Mouse (Mus musculus): ENCODE measurements around the gene Gm19668.
"Not testable (repeated sequence)": the region's sequence is repeated elsewhere in the genome, so short reads cannot be mapped to it uniquely, and the experiment has no call there.

Gm19668 gene

DNA sequence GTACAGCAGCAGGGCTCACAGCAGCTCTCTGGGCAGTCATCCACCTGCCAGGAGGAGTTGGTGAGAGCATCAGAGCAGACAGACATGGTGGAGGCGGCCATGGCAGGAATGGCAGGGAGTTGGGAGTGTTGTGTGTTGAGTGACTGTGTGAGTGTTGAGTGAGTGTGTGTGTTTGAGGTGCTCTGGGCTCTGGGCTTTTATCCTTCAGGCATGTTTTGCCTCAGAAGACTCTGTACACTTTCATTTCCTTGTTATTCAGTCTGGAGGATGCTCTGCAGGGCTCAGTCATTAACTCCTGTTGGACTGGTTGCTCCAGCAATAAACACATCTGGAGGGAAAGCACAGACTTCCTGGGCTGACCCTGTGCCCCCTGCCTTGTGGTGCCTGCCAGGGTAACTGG, 39.4 kb downstream of the Gm19668 start, which contains the start of gene Gm3233:
Gm3233 (minus strand) TSS at position 101 of the 400 bp plus-strand sequence.
- not testable (repeated sequence) for DNase-seq

DNA sequence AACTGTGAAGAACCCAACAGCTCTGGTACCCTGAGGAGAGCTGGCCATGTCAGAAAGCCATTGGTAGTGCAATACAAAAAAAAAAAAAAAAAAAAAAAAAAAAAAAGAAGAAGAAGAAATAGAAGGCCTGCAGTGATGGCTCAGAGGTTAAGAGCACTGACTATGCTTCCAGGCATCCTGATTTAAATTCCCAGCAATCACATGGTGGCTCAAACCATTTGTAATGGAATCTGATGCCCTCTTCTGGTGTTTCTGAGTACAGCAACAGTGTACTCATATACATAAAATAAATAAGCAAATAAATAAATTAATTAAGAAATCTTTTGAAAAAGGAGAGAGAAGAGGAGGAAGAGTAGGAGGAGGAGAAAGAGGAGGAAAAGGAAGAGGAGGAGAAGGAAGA, 45.5 kb downstream of the Gm19668 start:
- DNase-seq, result no peak

DNA sequence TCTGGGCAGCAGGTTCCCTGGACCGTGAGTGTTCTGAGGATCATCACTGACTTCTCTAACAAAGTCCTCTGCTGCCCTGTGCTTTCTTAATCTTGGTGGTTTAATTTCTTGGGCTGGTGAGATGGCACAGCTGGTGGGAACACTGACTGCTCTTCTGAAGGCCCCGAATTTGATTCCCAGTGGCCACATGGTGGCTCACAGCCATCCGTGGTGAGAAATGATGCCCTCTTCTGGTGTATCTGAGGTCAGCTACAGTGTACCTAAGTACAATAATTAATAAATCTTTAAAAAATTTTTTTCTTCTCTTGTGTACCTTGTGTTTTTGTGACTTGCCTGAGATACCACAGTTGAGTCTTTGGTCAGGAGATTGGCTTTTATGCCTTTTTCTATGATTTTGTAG, 46.6 kb downstream of the Gm19668 start:
- DNase-seq, result not testable (repeated sequence)

DNA sequence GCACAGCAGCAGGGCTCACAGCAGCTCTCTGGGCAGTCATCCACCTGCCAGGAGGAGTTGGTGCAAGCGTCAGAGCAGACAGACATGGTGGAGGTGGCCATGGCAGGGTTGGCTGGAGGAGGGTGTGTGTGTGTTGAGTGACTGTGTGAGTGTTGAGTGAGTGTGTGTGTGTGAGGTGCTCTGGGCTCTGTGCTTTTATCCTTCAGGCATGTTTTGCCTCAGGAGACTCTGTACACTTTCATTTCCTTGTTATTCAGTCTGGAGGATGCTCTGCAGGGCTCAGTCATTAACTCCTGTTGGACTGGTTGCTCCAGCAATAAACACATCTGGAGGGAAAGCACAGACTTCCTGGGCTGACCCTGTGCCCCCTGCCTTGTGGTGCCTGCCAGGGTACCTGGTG, 47.7 kb downstream of the Gm19668 start, which contains the start of gene Gm9736:
Gm9736 (minus strand) TSS at position 101 of the 400 bp plus-strand sequence.
- DNase-seq, result not testable (repeated sequence)

DNA sequence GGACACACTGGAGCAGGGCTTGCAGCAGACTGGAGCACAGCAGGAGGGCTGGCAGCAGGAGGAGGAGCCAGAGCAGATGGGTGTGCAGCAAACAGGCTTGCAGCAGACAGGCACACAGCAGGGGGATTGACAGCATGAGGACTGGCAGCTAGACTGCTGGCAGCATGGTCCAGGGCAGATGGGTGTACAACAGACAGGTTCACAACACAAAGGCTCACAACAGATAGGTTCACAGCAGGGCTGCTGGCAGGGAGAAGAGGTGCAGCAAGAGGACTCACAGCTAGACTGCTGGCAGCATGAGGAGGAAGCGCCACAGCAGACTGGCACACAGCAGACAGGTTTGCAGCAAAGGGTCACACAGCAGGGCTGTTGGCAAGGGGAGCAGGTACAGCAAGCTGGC, 48.2 kb downstream of the Gm19668 start:
- DNase-seq, result not testable (repeated sequence)
